22 mouse cellular contexts compared by ENCODE assay signal in the genomic region with DNA sequence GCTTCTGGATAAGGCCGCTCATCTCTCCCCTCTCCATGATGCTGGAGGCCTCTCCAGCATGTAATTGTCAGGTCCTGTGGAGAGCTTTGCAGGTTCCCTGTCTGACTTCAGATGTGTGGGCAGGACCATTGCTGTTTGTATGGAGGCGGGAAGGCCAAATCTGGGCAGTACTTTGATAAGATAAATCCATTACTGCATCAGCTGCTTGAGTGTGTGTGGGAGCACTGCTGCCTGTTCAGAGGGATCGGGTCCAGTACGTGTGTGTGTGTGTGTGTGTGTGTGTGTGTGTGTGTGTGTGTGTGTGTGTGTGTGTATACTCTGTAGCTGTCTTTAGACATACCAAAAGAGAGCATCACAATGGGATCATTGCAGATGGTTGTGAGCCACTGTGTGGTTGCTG. TPM values are rescaled to one million over a fixed set of nuclear protein-coding genes. Genes with fewer than 3 reads are reported as not detected.
DNase-seq lines count a peak whose midpoint lies in the region; ATAC-seq and TF ChIP-seq lines count a peak whose summit lies in the region.
"Had no signal": no experiment of that assay in that cellular context is flagged by ENCODE, and none has a peak within 500 bp of the region (broad histone marks: within the 10 kb centered on the region; RNA-seq: fewer than 3 reads in every experiment).

No protein-coding gene starts in this region.

- TF ChIP-seq POLR2A in bone marrow, adult 2 months (IDR thresholded peaks at IDR 0.05; ENCODE audit: borderline replicate concordance, control insufficient read depth, low read depth, low read length): no peak
- no peak for TF ChIP-seq POLR2A in cortical plate, adult 2 months (IDR thresholded peaks at IDR 0.05; ENCODE audit: extremely low read depth, insufficient read depth, low read length)

- peaks cover 17% of the 10 kb centered on the region for H3K4me1 ChIP-seq in bone marrow, adult 2 months (ENCODE audit: control insufficient read depth, insufficient read depth, low read length)
- peaks cover 7% of the 10 kb centered on the region for H3K4me1 ChIP-seq in cortical plate, adult 2 months (ENCODE audit: control insufficient read depth, insufficient read depth, low read length)
- H3K4me1 ChIP-seq in kidney, embryonic 15.5 days: peaks cover 13% of the 10 kb centered on the region
- H3K4me1 ChIP-seq: embryonic facial prominence, embryonic 13.5 days; forebrain, embryonic 13.5 days; hindbrain, embryonic 13.5 days had no signal

- no peak for DNase-seq in frontal cortex, postnatal 36 days (ENCODE audit: low spot score in 2 of 2)
- peak in 1 of 2 experiments; percentile 21 for DNase-seq in layer of hippocampus, adult 2 months (ENCODE audit: low spot score in 2 of 2)
- no peak for DNase-seq in layer of hippocampus, postnatal 36 days
- DNase-seq: adrenal gland, postnatal 14 days; B cell, adult 2 months; cerebellum, adult 11-12 months; cerebellum, adult 9-10 months; cerebellum, postnatal 25 days; forebrain, postnatal 0 days; gastrocnemius, postnatal 36 days; heart, postnatal 14 days had no signal

- 84% methylated on average over 4 of the region's 4 CpGs for WGBS in bone marrow, adult 2 months
- 77% methylated on average over 4 of the region's 4 CpGs for WGBS in kidney, embryonic 15.5 days

- H3K4me3 ChIP-seq in layer of hippocampus, adult 2 months: no peak overlapping the region
- H3K4me3 ChIP-seq in bone marrow, adult 2 months (replicated peaks; ENCODE audit: control insufficient read depth, low read depth, low read length): no peak overlapping the region
- H3K4me3 ChIP-seq in cortical plate, adult 2 months (ENCODE audit: insufficient read depth, low read length): no peak overlapping the region
- H3K4me3 ChIP-seq in kidney, embryonic 15.5 days (replicated peaks): no peak overlapping the region
- H3K4me3 ChIP-seq: embryonic facial prominence, embryonic 13.5 days; forebrain, embryonic 13.5 days; hindbrain, embryonic 13.5 days had no signal

- H3K27me3 ChIP-seq in kidney, embryonic 15.5 days: no peaks in the 10 kb centered on the region
- H3K27me3 ChIP-seq: embryonic facial prominence, embryonic 13.5 days; forebrain, embryonic 13.5 days; hindbrain, embryonic 13.5 days had no signal

- peak overlapping the region; percentile 62 for H3K27ac ChIP-seq in layer of hippocampus, adult 2 months
- 0 out of 2 replicates have a peak overlapping the region, but pooled peaks have one; percentile 14 for H3K27ac ChIP-seq in bone marrow, adult 2 months (ENCODE audit: control insufficient read depth, insufficient read depth, low read depth, low read length, poor library complexity)
- H3K27ac ChIP-seq in cortical plate, adult 2 months (ENCODE audit: insufficient read depth, low read length): peak overlapping the region; percentile 52
- no peak overlapping the region for H3K27ac ChIP-seq in kidney, embryonic 15.5 days
- H3K27ac ChIP-seq: embryonic facial prominence, embryonic 13.5 days; forebrain, embryonic 13.5 days; hindbrain, embryonic 13.5 days; hindbrain, postnatal 0 days had no signal

- no peak overlapping the region for H3K9ac ChIP-seq in kidney, embryonic 15.5 days
- H3K9ac ChIP-seq: embryonic facial prominence, embryonic 13.5 days; forebrain, embryonic 13.5 days; forebrain, postnatal 0 days; hindbrain, embryonic 13.5 days had no signal

- peaks cover 43% of the 10 kb centered on the region for H3K36me3 ChIP-seq in kidney, embryonic 15.5 days

- peak; percentile 13; the same call in 1 of the 2 replicates for ATAC-seq in frontal cortex, adult (ENCODE audit: low TSS enrichment)
- no peak for ATAC-seq in kidney, embryonic 15.5 days (replicated peaks; ENCODE audit: low FRiP score)
- ATAC-seq: activated CD4-positive, CD25-positive, alpha-beta regulatory T cell, adult 4 months; CD4-positive, CD25-positive, alpha-beta regulatory T cell, adult 4 months; forebrain, embryonic 13.5 days; forebrain, postnatal 0 days; hindbrain, postnatal 0 days had no signal

- TF ChIP-seq CTCF in layer of hippocampus, adult 2 months (conservative IDR thresholded peaks at IDR 0.05): no peak
- no peak for TF ChIP-seq CTCF in bone marrow, adult 2 months (IDR thresholded peaks at IDR 0.05; ENCODE audit: control insufficient read depth, insufficient read depth, low read length)
- TF ChIP-seq CTCF in cortical plate, adult 2 months (IDR thresholded peaks at IDR 0.05; ENCODE audit: extremely low read depth, insufficient read depth, low read length): no peak

- no peak overlapping the region for H3K4me2 ChIP-seq in kidney, embryonic 15.5 days
- H3K4me2 ChIP-seq: embryonic facial prominence, embryonic 13.5 days; forebrain, embryonic 13.5 days; hindbrain, embryonic 13.5 days had no signal

- H3K9me3 ChIP-seq in kidney, embryonic 15.5 days (replicated peaks): no peaks in the 10 kb centered on the region
- H3K9me3 ChIP-seq: embryonic facial prominence, embryonic 13.5 days; forebrain, embryonic 13.5 days; G1E; hindbrain, embryonic 13.5 days had no signal

RNA-seq across cellular contexts. Expression of a gene that starts 14.2 kb away (rescaled TPM):
- total RNA-seq in layer of hippocampus, adult 2 months (2021): 10 to 100 TPM; 19.2 to 25.6 TPM
- total RNA-seq in layer of hippocampus, postnatal 36 days (2021): 10 to 100 TPM; 22.1 to 22.4 TPM
- polyA plus RNA-seq in bone marrow, adult 2 months (2011; ENCODE audit: insufficient read depth, insufficient read length, low replicate concordance, missing spikeins): 12.4 and 21.3 TPM in 2 replicates
- 22.8 and 23.8 TPM in 2 replicates for polyA plus RNA-seq in cortical plate, adult 2 months (2012; rRNA removed)
- 56.3 and 57.6 TPM in 2 replicates for polyA plus RNA-seq in kidney, embryonic 15.5 days (2015; fragmentation: Nextera tagmentation; extraction: Ambion mirVana)

RNA-seq across cellular contexts. Expression of a gene that starts 36.5 kb away (rescaled TPM):
- total RNA-seq in layer of hippocampus, adult 2 months (2021): 1 to 10 TPM; 4.3 to 4.8 TPM
- total RNA-seq in layer of hippocampus, postnatal 36 days (2021): 1 to 10 TPM; 3.5 to 4.5 TPM
- polyA plus RNA-seq in bone marrow, adult 2 months (2011; ENCODE audit: insufficient read depth, insufficient read length, low replicate concordance, missing spikeins): 106 and 300 TPM in 2 replicates
- 8.9 and 9.1 TPM in 2 replicates for polyA plus RNA-seq in cortical plate, adult 2 months (2012; rRNA removed)
- polyA plus RNA-seq in kidney, embryonic 15.5 days (2015; fragmentation: Nextera tagmentation; extraction: Ambion mirVana): 102 TPM in 2 replicates

RNA-seq across cellular contexts. Expression of a gene that starts 56.6 kb away (rescaled TPM):
- total RNA-seq in layer of hippocampus, adult 2 months (2021): 10 to 100 TPM; 96.5 to 97.1 TPM
- 100 to 1,000 TPM in 1 of 2 experiments, 10 to 100 TPM in 1; 93.4 to 102 TPM for total RNA-seq in layer of hippocampus, postnatal 36 days (2021)
- 17.9 and 25.0 TPM in 2 replicates for polyA plus RNA-seq in bone marrow, adult 2 months (2011; ENCODE audit: insufficient read depth, insufficient read length, low replicate concordance, missing spikeins)
- 57.8 and 57.9 TPM in 2 replicates for polyA plus RNA-seq in cortical plate, adult 2 months (2012; rRNA removed)
- polyA plus RNA-seq in kidney, embryonic 15.5 days (2015; fragmentation: Nextera tagmentation; extraction: Ambion mirVana): 62.2 and 67.5 TPM in 2 replicates

Comparison
In these comparisons a context has a peak if more than half of its experiments do, and no peak if none do; other contexts are left out.
1. RNA of a gene that starts 36.5 kb away (polyA plus RNA-seq): 106 to 300 TPM in bone marrow, adult 2 months and 102 TPM in kidney, embryonic 15.5 days; 8.9 to 9.1 TPM in cortical plate, adult 2 months; every median in the first group is over 10 times any median in the second.